Mouse (Mus musculus) kidney, postnatal 0 days (tissue): ENCODE data around the gene Slc25a41. TPM values are rescaled to one million over a fixed set of nuclear protein-coding genes. Genes with fewer than 3 reads are reported as not detected.

ENCODE experiments used
- ATAC-seq: fragments of 200-750 bp; cut with Nextera tagmentation; replicated peaks from 2 replicates; pipeline ENCODE4 v1.8.0; 2017; ENCODE audit warnings: low read depth, moderate number of reproducible peaks, moderate TSS enrichment, moderate library complexity; ENCODE audit not compliant: low FRiP score
- DNase-seq: peaks from one replicate; pipeline ENCODE4 v3.0.0-alpha.2; 2016; ENCODE audit warnings: low spot score
- H3K27ac ChIP-seq: fragments of 300-500 bp; sonication (generic); 2 replicates; pipeline ENCODE4 v1.5.1; 2014; ENCODE audit warnings: mild to moderate bottlenecking
- H3K27me3 ChIP-seq: fragments of 300-500 bp; sonication (generic); 2 replicates; pipeline ENCODE4 v1.6.1; 2014; ENCODE audit warnings: low read length, mixed read lengths; ENCODE audit not compliant: insufficient read depth
- H3K36me3 ChIP-seq: fragments of 300-500 bp; sonication (generic); 2 replicates; pipeline ENCODE4 v1.6.1; 2014; ENCODE audit warnings: low read length, mixed read lengths; ENCODE audit not compliant: insufficient read depth
- H3K4me1 ChIP-seq: fragments of 300-500 bp; sonication (generic); replicated peaks from 2 replicates; pipeline ENCODE4 v1.6.1; 2014; ENCODE audit warnings: antibody characterized with exemption, low read length, mixed read lengths; ENCODE audit not compliant: insufficient read depth
- H3K4me2 ChIP-seq: fragments of 300-500 bp; sonication (generic); 2 replicates; pipeline ENCODE4 v1.6.1; 2014; ENCODE audit warnings: mild to moderate bottlenecking, low read length, moderate library complexity, mixed read lengths
- H3K4me3 ChIP-seq: fragments of 300-500 bp; sonication (generic); replicated peaks from 2 replicates; pipeline ENCODE4 v1.5.1; 2014; ENCODE audit warnings: low read depth, low read length
- H3K9ac ChIP-seq: fragments of 300-500 bp; sonication (generic); 2 replicates; pipeline ENCODE4 v1.6.1; 2014; ENCODE audit warnings: low read depth, low read length
- H3K9me3 ChIP-seq: fragments of 300-500 bp; sonication (generic); replicated peaks from 2 replicates; pipeline ENCODE4 v1.6.1; 2016; ENCODE audit warnings: low read length, inconsistent platforms, mixed read lengths
- CTCF ChIP-seq: IDR thresholded peaks from 2 replicates; pipeline ENCODE4 v1.5.1; 2016; ENCODE audit warnings: antibody characterized with exemption, low read depth, mild to moderate bottlenecking, moderate library complexity
- WGBS: fragments of 180-500 bp; shearing (Covaris S2); extraction: QIAGEN DNeasy Blood & Tissue Kit; methylation state at CpG from one replicate; pipeline ENCODE4 v1.1.7; 2014; 5-methylcytosine and 5-hydroxymethylcytosine counted together
- polyA plus RNA-seq: library from polyadenylated mRNA; unstranded; fragments of >200 nt; fragmentation: Nextera tagmentation; extraction: Ambion mirVana; gene quantifications from 2 replicates; pipeline ENCODE4 v1.2.1, GENCODE M21; 2015

Slc25a41 gene
- polyA plus RNA-seq, 1 experiment from 2014 or later, result not detected

DNA sequence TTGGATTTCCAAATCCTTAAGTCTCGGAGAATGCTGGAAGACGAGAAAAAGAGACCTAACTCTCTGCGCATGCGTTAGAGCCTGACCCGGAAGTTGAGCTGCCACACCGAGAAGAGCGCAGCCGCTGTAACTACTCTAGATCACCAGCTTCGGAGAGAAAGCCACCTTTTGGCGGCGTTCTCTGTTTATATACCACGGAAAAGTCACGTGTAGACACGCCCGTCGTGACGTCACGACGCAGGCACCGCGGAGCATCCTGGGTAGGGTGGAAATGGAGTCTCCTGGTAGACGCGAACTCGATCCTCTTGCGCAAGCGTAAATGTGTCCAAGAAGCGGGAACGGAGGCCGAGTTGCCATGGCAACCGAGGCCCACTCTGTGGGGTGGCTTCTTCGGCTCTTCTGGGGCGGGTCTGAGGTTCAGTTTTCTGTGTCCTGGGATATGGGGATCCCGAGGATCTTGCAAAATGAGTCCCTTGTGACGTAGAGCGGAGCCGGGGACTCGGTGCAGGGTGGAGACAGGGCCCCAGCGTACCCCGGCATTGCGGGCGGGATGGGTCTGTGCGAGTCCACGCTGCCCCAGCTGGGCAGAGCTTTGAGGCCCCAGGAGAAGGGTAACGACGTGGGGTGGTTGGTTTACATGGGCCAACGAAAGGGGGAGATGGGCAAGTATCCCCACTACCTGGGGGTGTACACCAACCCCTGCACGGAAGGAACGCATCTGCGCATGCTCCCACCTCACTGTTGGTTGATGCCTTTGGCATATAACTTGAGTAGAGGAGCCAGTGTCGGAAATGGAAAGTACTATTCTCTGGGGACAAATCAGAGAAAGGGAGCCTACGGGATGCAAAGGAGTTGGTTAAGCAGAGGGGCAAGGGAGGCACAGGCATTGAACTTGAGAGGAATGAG, 30.0 kb downstream of the Slc25a41 start, which contains the start of the genes Gtf2f1 and Gm17949:
Gene Gtf2f1, minus strand, starts transcription at position 53 of the 906 bp plus-strand sequence.
Gene Gm17949, plus strand, starts transcription at position 234 of the 906 bp plus-strand sequence.
- H3K36me3 ChIP-seq, result peaks cover 18% of the 10 kb centered on the region
- no peaks in the 10 kb centered on the region for H3K27me3 ChIP-seq
- H3K4me1 ChIP-seq, result peaks cover 10% of the 10 kb centered on the region; the same call in 1 of the 2 replicates
- H3K4me3 ChIP-seq, result peak within 1 kb of the TSS; percentile 59
- WGBS, result under 1% methylated on average over 51 of the region's 51 CpGs
- ATAC-seq (peak; percentile 91), DNase-seq (peak; percentile 98)
- peak; percentile 11; the same call in 1 of the 2 replicates for TF ChIP-seq CTCF
- peak within 1 kb of the TSS; percentile 78 for H3K9ac ChIP-seq
- no peaks in the 10 kb centered on the region for H3K9me3 ChIP-seq
- H3K27ac ChIP-seq, result peak within 1 kb of the TSS; percentile 91
- H3K4me2 ChIP-seq, result peak within 1 kb of the TSS; percentile 91

DNA sequence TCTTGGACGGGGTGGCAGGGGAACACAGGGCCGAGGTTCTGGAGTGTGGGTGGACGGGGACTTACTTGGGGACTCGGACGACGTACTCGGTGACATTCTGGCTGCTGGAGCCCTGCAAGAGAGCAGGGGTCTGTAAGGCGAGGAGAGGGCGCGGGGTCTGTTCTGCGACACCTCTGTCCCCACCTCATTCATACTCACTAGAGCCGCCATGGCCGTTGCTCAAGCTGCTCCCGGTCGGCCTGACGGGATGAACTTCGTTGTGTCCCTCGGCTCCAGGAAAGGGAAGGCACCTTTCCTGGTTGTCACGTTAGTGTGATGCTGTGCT, 30.6 kb downstream of the Slc25a41 start:
- H3K27me3 ChIP-seq, result no peaks in the 10 kb centered on the region
- H3K27ac ChIP-seq, result peak overlapping the region; percentile 65
- no peak for TF ChIP-seq CTCF
- H3K9ac ChIP-seq, result peak overlapping the region; percentile 64
- H3K4me2 ChIP-seq, result peak overlapping the region; percentile 72
- H3K4me3 ChIP-seq, result peak overlapping the region; percentile 59
- WGBS, result under 1% methylated on average over 19 of the region's 19 CpGs
- H3K4me1 ChIP-seq, result peaks cover 10% of the 10 kb centered on the region; the same call in 1 of the 2 replicates
- DNase-seq, result no peak
- H3K36me3 ChIP-seq, result peaks cover 23% of the 10 kb centered on the region
- no peaks in the 10 kb centered on the region for H3K9me3 ChIP-seq
- peak; percentile 29 for ATAC-seq

DNA sequence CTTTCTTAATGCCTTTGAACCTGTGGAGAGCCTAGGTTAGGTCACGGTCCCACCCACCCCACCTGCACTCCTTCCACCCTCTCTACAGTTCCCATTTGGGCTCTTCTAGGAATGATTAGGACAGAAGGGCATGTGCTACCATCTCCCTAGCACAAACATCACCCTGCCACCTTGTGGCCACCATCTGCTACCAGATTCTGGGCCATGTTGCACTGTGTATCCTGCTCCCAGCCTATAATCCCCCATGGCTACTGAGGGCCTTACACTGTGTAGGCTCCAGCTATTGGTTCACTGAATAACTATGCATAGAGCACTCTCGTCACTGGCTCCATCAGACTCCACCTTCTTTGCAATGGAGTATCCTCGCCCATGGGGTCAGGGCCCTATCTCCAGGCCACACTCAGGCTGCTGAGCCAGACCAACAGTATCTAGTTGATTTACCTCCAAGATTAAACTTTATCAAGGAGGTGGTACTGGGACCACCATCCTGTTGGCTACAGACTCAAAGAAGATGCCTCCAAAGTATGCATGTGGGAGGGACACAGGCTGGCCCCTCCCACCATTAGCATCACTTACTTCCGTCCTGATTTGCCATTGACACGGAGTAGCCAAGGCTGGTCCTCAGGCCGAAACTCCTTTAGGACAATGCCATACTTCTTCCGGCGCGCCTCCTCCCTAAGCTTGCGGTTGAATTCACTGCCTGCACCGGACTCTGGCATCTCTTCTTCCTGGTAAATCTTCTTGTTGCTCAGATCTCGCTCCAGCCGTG, 34.1 kb downstream of the Slc25a41 start:
- WGBS, result 94% methylated on average over 13 of the region's 13 CpGs
- Histone ChIP-seq H3K27ac (no peak overlapping the region), H3K36me3 (peaks cover 53% of the 10 kb centered on the region), H3K4me2 (no peak overlapping the region), H3K4me3 (no peak overlapping the region), H3K4me1 (peaks cover 10% of the 10 kb centered on the region; the same call in 1 of the 2 replicates), H3K27me3 (no peaks in the 10 kb centered on the region), H3K9me3 (no peaks in the 10 kb centered on the region), H3K9ac (no peak overlapping the region)
- TF ChIP-seq CTCF, result peak; percentile 55
- DNase-seq (no peak), ATAC-seq (no peak)

DNA sequence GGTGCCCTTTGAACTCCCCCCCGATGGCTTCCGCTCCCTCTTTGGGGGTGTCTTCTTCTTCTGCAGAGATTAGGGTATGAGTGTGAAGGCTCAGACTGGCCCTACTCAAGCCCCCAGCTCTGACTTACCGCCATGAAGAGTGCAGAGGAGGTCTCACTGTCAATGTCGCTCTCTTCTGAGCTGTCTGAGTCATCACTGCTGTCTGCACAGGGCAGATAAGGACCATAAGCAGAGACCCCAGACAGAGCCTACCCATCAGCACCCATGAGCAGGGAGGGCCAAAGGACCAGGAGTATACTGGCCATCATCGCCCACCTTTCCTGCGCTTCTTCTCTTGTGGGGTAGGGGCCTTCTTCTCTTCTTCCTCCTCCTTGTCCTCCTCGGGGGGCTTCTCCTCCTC, 37.5 kb downstream of the Slc25a41 start:
- Histone ChIP-seq H3K4me1 (no peaks in the 10 kb centered on the region), H3K27me3 (no peaks in the 10 kb centered on the region), H3K4me3 (no peak overlapping the region), H3K36me3 (peaks cover 54% of the 10 kb centered on the region), H3K4me2 (no peak overlapping the region), H3K9ac (no peak overlapping the region), H3K27ac (no peak overlapping the region), H3K9me3 (no peaks in the 10 kb centered on the region)
- TF ChIP-seq CTCF, result no peak
- WGBS, result 92% methylated on average over 7 of the region's 7 CpGs
- no peak for ATAC-seq
- no peak for DNase-seq

DNA sequence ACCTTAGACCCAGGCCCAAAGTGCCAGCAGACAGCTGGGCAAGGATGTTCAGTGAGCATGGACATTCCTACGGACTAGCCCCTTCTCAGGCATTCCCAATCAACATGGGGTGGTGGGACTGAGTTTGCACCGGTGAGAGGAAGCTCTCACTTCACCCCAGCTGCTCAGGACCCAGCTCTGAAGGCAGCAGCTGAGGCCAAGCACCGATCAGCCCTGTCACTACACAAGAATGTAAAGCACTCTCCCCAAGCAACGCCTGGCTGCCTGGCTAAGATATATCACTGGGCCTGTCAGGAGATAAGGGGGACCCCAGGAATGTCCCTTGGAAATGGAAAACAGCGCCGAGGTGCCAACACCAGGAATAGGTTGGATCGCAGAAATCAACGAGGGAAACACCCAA, 40.2 kb downstream of the Slc25a41 start:
- H3K27me3 ChIP-seq, result no peaks in the 10 kb centered on the region
- H3K4me2 ChIP-seq, result no peak overlapping the region
- H3K4me3 ChIP-seq, result no peak overlapping the region
- WGBS, result 62% methylated on average over 8 of the region's 8 CpGs
- H3K27ac ChIP-seq, result no peak overlapping the region
- no peak for TF ChIP-seq CTCF
- H3K4me1 ChIP-seq, result peaks cover 8% of the 10 kb centered on the region; the same call in 1 of the 2 replicates
- peaks cover 34% of the 10 kb centered on the region for H3K36me3 ChIP-seq
- ATAC-seq (no peak), DNase-seq (no peak)
- no peaks in the 10 kb centered on the region for H3K9me3 ChIP-seq
- H3K9ac ChIP-seq, result no peak overlapping the region

DNA sequence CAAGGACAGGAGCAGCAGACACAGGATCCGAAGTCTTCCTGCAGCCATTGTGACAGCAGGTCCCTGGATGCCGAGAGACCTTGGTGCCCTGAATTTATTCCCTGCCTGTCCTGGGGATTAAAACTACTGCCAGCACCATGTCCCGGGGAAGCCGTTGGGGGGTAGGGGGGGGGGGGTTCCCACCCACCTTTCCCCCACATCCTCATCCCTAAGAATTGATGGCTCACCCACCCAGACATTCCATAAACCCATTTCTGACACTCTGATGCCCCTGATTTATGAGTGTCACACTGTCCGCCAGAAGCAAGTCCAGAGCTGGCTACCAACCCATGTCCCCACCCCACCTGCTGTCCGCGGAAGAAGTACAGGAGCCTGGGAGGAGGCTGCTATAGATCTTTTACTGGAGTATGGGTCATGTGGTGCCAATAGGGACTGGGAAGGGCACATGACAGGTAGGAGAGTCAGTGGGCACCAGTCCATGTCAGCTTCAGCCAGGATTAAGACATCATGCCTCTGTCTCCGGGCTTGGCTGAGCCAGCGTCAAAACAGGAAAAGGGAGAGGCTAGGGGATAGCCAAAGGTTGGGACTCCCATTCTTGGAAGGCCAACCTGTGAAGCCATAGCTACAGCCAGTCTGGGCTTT, 41.4 kb downstream of the Slc25a41 start, which contains the start of gene Pspn:
Gene Pspn, minus strand, starts transcription at position 51 of the 642 bp plus-strand sequence.
- Histone ChIP-seq H3K27me3 (no peaks in the 10 kb centered on the region), H3K4me2 (no peak within 1 kb of the TSS), H3K36me3 (peaks cover 33% of the 10 kb centered on the region), H3K4me3 (no peak within 1 kb of the TSS), H3K4me1 (peaks cover 8% of the 10 kb centered on the region; the same call in 1 of the 2 replicates), H3K27ac (no peak within 1 kb of the TSS), H3K9ac (no peak within 1 kb of the TSS), H3K9me3 (no peaks in the 10 kb centered on the region)
- ATAC-seq, result no peak
- TF ChIP-seq CTCF, result no peak
- 80% methylated on average over 9 of the region's 9 CpGs for WGBS
- DNase-seq, result no peak
